19 mouse cellular contexts compared by ENCODE assay signal in genomic region chr14:36932638-36933382, GRCm38 (mm10). TPM values are rescaled to one million over a fixed set of nuclear protein-coding genes. Genes with fewer than 3 reads are reported as not detected.
DNase-seq lines count a peak whose midpoint lies in the region; ATAC-seq and TF ChIP-seq lines count a peak whose summit lies in the region.
"Had no signal": no experiment of that assay in that cellular context is flagged by ENCODE, and none has a peak within 500 bp of the region (broad histone marks: within the 10 kb centered on the region; RNA-seq: fewer than 3 reads in every experiment).

No protein-coding gene starts in this region.

- no peak overlapping the region for H3K27ac ChIP-seq in MEL (ENCODE audit: control insufficient read depth, low read depth, low read length)
- peak overlapping the region; percentile 10; the same call in 1 of the 2 replicates for H3K27ac ChIP-seq in intestine, embryonic 15.5 days
- H3K27ac ChIP-seq: forebrain, embryonic 10.5 days; limb, embryonic 13.5 days; midbrain, embryonic 12.5 days had no signal

- H3K4me1 ChIP-seq in MEL (ENCODE audit: control insufficient read depth in 1 of 2, insufficient read depth in 2 of 2, low read length in 2 of 2): peaks cover 2 to 6% of the 10 kb centered on the region in 2 experiments; a peak in 2 of 4 replicates
- H3K4me1 ChIP-seq in intestine, embryonic 15.5 days (replicated peaks): peaks cover 3% of the 10 kb centered on the region; the same call in 1 of the 2 replicates
- H3K4me1 ChIP-seq: forebrain, embryonic 10.5 days; midbrain, embryonic 12.5 days had no signal

- no peaks in the 10 kb centered on the region for H3K27me3 ChIP-seq in MEL (ENCODE audit: control insufficient read depth in 1 of 2, insufficient read depth in 2 of 2, low read length in 2 of 2)
- H3K27me3 ChIP-seq in intestine, embryonic 15.5 days (replicated peaks): no peaks in the 10 kb centered on the region
- no peaks in the 10 kb centered on the region for H3K27me3 ChIP-seq in splenic B cell, adult 2 months (ENCODE audit: control insufficient read depth, insufficient read depth, low read length, poor library complexity, severe bottlenecking)
- H3K27me3 ChIP-seq: heart, embryonic 12.5 days; limb, embryonic 13.5 days; midbrain, embryonic 12.5 days had no signal

- peaks cover 0 to 3% of the 10 kb centered on the region in 2 experiments; a peak in 2 of 4 replicates for H3K36me3 ChIP-seq in MEL (ENCODE audit: control insufficient read depth in 1 of 2, insufficient read depth in 2 of 2, low read length in 2 of 2)
- 0 out of 2 replicates have a peak, but pooled peaks cover under 1% of the 10 kb centered on the region for H3K36me3 ChIP-seq in intestine, embryonic 15.5 days
- peaks cover 3% of the 10 kb centered on the region; the same call in 1 of the 2 replicates for H3K36me3 ChIP-seq in splenic B cell, adult 2 months (ENCODE audit: control insufficient read depth, insufficient read depth, low read length, poor library complexity, severe bottlenecking)

- ATAC-seq in intestine, embryonic 15.5 days: peak; percentile 79

- TF ChIP-seq CTCF in MEL (IDR thresholded peaks at IDR 0.05 in 2 of 3, conservative IDR thresholded peaks at IDR 0.05 in 1 of 3; ENCODE audit: control insufficient read depth in 1 of 3, insufficient read depth in 1 of 3, low read depth in 2 of 3, low read length in 3 of 3, poor library complexity in 1 of 3, severe bottlenecking in 1 of 3): no peak

- no peak overlapping the region for H3K9ac ChIP-seq in MEL (ENCODE audit: control insufficient read depth, low read depth, low read length, poor library complexity, severe bottlenecking)
- H3K9ac ChIP-seq in intestine, embryonic 15.5 days: no peak overlapping the region
- H3K9ac ChIP-seq: heart, embryonic 12.5 days; limb, embryonic 13.5 days; midbrain, embryonic 12.5 days had no signal

- no peak for TF ChIP-seq RAD21 in MEL (IDR thresholded peaks at IDR 0.05; ENCODE audit: low read depth, low read length)

- no peaks in the 10 kb centered on the region for H3K79me2 ChIP-seq in MEL (ENCODE audit: control insufficient read depth, insufficient read depth, low read length, poor library complexity)

- 53% methylated on average over 10 of the region's 10 CpGs for WGBS in intestine, embryonic 15.5 days

- no peaks in the 10 kb centered on the region for H3K9me3 ChIP-seq in MEL (replicated peaks; ENCODE audit: insufficient read depth, low read length)
- H3K9me3 ChIP-seq in intestine, embryonic 15.5 days: no peaks in the 10 kb centered on the region
- H3K9me3 ChIP-seq: forebrain, embryonic 10.5 days; G1E; heart, embryonic 12.5 days; limb, embryonic 13.5 days; midbrain, embryonic 12.5 days had no signal

- H3K4me3 ChIP-seq in MEL (ENCODE audit: control insufficient read depth in 1 of 2, insufficient read depth in 1 of 2, low read depth in 2 of 2, low read length in 2 of 2): no peak overlapping the region
- no peak overlapping the region for H3K4me3 ChIP-seq in intestine, embryonic 15.5 days (replicated peaks)
- H3K4me3 ChIP-seq: forebrain, embryonic 10.5 days; heart, embryonic 12.5 days; limb, embryonic 13.5 days; midbrain, embryonic 12.5 days had no signal

- TF ChIP-seq EP300 in MEL (IDR thresholded peaks at IDR 0.05; ENCODE audit: low read depth in 1 of 2, low read length in 2 of 2): peak in 1 of 2 experiments; percentile 44; a peak in 1 of 4 replicates

- no peak overlapping the region for H3K4me2 ChIP-seq in intestine, embryonic 15.5 days (replicated peaks)
- H3K4me2 ChIP-seq: heart, embryonic 12.5 days; limb, embryonic 13.5 days; midbrain, embryonic 12.5 days had no signal

- TF ChIP-seq POLR2A in MEL (IDR thresholded peaks at IDR 0.05; ENCODE audit: control insufficient read depth in 1 of 2, insufficient read depth in 1 of 2, low read depth in 1 of 2, low read length in 2 of 2, poor library complexity in 1 of 2): no peak

- DNase-seq in kidney, postnatal 10 days: peak; percentile 14
- no peak for DNase-seq in kidney, postnatal 36 days
- DNase-seq in MEL (ENCODE audit: low read depth, low spot score): peak; percentile 46
- peak; percentile 28 for DNase-seq in splenic B cell, adult 2 months (ENCODE audit: low read depth, low spot score)
- DNase-seq in retina, postnatal 1 day: no peak
- DNase-seq in gastrocnemius, postnatal 4 days (ENCODE audit: low spot score in 2 of 2): no peak
- DNase-seq in T-cell, adult 2 months (ENCODE audit: low spot score): no peak
- DNase-seq: adrenal gland, postnatal 10 days; cerebellum, adult 9-10 months; gastrocnemius, postnatal 36 days; heart, postnatal 36 days; right cerebral cortex, adult 18-20 months; thymus, adult 18-20 months had no signal

TF ChIP-seq in MEL, 35 proteins besides CTCF, POLR2A, EP300 and RAD21:
- TF ChIP-seq GATA1 (IDR thresholded peaks at IDR 0.05; ENCODE audit: low read depth, low read length): peak; percentile 50
- TF ChIP-seq RCOR1 (IDR thresholded peaks at IDR 0.05; ENCODE audit: low read depth, low read length): peak; percentile 66
- TF ChIP-seq NRF1 (IDR thresholded peaks at IDR 0.05; ENCODE audit: insufficient read depth, low read depth, low read length, poor library complexity, severe bottlenecking): no peak

RNA-seq across cellular contexts. Expression of gene Ccser2, which starts 35.8 kb away (rescaled TPM):
- 3.0 and 3.9 TPM in 2 replicates for total RNA-seq in MEL (2012; rRNA removed)
- 1 to 10 TPM in 1 of 2 experiments, not detected in 1; 4.2 TPM for polyA plus RNA-seq in MEL (2012; ENCODE audit: insufficient read depth in 1 of 2, insufficient read length in 2 of 2, low read depth in 1 of 2, low replicate concordance in 2 of 2, missing spikeins in 1 of 2)
- polyA plus RNA-seq in intestine, embryonic 15.5 days (2015; fragmentation: Nextera tagmentation; extraction: Ambion mirVana): 29.4 and 35.1 TPM in 2 replicates
- 10 to 100 TPM; 59.4 to 63.7 TPM for total RNA-seq in gastrocnemius, postnatal 4 days (2021)

Comparison
In these comparisons a context has a peak if more than half of its experiments do, and no peak if none do; other contexts are left out.
1. DNase-seq: peak in kidney, postnatal 10 days (single experiment), MEL (single experiment) and splenic B cell, adult 2 months (single experiment); none in kidney, postnatal 36 days (0 of 2), retina, postnatal 1 day (single experiment), gastrocnemius, postnatal 4 days (0 of 2) and T-cell, adult 2 months (single experiment).
2. RNA of gene Ccser2, which starts 35.8 kb away (total RNA-seq): 59.4 to 63.7 TPM in gastrocnemius, postnatal 4 days; 3.0 to 3.9 TPM in MEL; every median in the first group is over 10 times any median in the second.